Mouse (Mus musculus): ENCODE results near the gene Ikzf1. TPM values are rescaled to one million over a fixed set of nuclear protein-coding genes. Genes with fewer than 3 reads are reported as not detected.

Ikzf1 gene
- total RNA-seq, 2 experiments from 2014 or later: 1.7 to 1.8 TPM

DNA sequence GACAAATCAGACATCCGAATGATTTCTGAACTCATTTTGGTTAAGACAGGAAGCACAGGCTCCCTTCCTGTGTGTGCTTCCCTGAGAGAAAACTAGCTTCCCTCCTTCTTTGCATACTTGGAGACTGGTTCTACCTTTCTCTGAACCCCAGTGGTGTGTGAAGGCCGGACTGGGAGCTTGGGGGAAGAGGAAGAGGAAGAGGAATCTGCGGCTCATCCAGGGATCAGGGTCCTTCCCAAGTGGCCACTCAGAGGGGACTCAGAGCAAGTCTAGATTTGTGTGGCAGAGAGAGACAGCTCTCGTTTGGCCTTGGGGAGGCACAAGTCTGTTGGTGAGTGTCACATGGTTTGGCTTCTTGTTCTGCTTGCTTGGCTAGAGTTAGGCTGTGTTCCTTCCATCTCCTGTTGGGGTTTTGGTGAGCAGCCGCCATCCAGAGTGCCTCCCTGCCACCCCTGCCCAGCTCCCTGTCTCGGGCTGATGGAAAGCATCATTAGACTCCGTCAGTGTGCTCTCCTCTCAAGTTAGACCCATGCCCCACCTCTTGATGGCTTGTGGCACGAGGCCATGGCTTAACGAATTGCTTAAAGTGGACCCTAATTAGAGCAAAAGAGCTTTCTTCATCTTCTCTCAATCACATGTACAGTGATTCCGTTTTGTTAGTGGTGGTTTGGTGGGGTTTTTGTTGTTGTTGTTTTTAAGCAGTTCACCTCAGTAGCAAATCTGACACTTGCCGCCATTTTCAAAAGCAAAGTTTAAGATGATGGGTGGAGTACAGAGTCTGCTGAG, 5.4 kb downstream of the Ikzf1 start:
- no peak for DNase-seq

- DNase-seq: no peak
Measured at GRCm38 (mm10) chr11:11690845-11691196, 6.0 kb downstream of the Ikzf1 start.

GRCm38 (mm10) chr11:11691324-11692058, 6.7 kb downstream of the Ikzf1 start:
- DNase-seq: no peak

DNA sequence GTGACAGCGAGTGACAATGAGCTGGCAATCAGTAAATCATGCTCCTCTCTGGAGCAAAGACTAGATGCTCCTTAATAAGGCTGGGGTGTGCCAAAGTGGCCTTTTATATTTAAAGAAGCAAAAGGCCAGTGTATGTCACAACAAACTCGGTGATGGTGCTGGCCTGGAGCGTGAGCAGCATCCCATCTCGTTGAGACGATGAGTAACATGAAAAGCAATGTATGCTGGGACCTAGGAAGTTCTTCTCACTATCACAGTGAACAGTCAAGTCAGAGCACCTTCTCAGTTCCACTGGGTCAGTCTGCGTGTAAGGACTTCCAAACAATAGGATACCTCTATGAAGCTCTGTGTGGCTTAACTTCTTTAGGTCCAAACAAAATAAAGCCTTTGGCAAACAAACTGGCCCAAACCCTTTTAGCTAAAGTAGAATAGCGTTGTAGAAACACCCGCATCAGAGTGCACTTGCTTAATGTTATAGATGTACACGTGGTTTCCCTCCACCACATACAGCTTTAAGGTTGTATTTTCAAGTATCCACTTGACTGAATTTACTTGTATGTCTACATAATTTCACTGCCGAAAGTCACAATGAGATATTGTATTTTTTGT, 7.9 kb downstream of the Ikzf1 start:
- no peak for DNase-seq

DNA sequence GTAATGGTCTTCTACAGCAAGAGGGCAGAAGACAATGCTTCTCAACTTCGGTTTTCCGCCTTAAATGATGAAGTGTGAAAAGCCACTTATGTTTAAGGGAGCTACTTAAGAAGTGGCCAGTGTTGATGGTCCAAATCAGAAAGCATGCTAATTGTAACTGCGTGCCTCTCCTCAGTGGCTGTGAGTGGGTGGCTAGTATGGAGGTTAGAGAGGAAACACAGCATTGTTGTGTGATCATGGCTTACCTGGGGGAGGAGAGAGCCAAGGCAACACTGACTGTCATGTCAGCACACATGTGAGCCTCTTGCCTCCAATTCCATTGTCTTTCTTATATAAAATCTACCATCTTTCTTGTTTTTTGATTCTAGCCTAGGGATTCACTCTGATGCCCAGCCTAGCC, 8.6 kb downstream of the Ikzf1 start:
- no peak for DNase-seq

- no peak for DNase-seq
Measured at GRCm38 (mm10) chr11:11694072-11694471, 9.3 kb downstream of the Ikzf1 start.

GRCm38 (mm10) chr11:11694472-11695177, 9.8 kb downstream of the Ikzf1 start:
- no peak for DNase-seq

DNA sequence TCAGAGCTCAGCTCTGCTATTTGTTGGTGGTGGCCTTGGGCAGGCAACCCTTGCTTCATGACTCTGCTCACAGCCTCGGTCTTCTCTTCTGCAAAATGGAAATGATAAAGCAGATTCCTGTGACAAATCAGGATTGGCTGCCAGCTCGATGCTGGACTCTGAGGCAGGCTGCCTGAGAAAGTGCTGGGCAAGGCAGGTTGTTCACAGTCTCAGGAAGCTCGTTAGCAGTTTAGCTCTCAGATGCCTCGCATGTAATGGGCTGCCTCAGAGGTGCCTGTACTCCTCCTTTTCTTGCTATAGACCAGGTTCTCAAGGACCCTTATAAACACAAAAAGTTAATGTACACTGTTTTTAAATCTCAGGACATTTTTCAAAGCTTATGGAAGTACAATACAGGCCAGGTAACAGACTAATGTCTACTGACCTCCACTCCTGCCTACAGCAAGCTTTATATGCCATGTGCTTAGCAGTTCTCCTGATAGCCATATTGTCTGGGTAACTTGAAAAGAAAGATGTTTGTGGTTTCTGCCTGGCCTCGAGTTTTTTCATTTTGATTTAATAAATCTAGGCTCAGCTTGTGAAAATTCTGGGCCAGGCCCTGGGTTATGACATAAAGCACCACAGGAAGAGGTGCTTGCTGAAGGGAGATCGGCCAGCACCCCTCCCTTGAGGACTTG, 10.5 kb downstream of the Ikzf1 start:
- no peak for DNase-seq

GRCm38 (mm10) chr11:11695907-11696306, 11.1 kb downstream of the Ikzf1 start:
- no peak for DNase-seq

- DNase-seq: no peak
Measured at GRCm38 (mm10) chr11:11696814-11697213, 12.0 kb downstream of the Ikzf1 start.

GRCm38 (mm10) chr11:11701378-11701777, 16.6 kb downstream of the Ikzf1 start:
- DNase-seq: no peak

DNA sequence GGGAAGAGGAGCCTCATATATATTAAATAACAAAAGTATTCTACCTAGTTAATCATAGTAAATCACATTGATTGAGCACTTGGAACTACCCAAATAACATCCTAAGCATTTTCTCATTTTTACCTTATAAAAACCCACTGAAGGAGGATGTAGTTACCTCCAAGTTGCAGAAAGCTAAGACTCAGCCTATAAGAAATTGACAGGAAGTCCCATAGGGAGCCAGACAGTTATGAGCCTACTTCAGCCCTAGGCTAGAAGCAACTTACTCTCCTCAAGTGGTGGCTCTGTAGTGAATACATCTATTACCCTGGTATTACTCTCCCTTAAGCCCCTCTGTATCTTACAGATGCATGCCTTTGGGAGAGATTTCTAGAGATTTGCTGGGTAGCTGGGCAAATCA, 19.0 kb downstream of the Ikzf1 start:
- DNase-seq: no peak

- DNase-seq: no peak
Measured at GRCm38 (mm10) chr11:11708154-11708719, 23.4 kb downstream of the Ikzf1 start.

DNA sequence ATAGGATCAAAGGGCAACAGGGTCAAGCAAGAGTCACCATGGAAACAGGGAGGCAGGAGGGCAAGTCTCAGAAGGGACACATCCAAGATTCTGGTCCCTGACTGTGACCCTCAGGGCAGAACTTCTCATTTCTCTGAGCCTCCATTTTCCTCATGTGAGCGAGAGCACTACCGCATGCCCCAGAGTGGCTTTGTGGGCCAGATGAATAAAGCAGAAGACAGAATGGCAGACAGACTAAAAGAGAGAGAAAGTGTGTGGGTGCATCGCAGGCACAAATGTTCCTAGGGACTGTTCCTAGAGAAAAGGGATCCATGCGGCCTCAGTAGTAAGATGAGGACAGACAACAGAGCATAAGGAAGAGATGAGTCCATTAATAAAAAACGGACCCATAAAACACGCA, 24.5 kb downstream of the Ikzf1 start:
- no peak for DNase-seq

- DNase-seq: no peak
Measured at GRCm38 (mm10) chr11:11710718-11711117, 25.9 kb downstream of the Ikzf1 start.

- no peak for DNase-seq
Measured at GRCm38 (mm10) chr11:11711748-11712147, 26.9 kb downstream of the Ikzf1 start.

DNA sequence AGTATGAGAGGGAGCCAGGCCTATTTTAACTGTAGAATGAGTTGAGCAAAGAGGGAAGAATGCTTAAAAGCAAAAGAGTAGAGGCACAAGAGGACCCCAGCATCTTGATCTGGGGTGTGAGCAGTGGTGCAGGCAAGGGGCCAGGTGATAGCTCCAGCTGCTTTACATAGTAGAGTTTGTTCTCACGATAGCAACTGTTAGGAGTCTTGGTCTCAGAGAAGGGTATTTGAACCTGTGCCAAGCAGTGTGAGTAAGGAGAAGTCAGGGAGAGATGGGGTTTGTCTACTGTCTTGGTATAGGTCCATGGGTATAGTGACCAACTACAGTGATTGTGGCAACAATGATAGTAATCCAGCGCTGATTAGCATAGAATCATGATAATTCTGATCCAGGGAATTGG, 29.9 kb downstream of the Ikzf1 start:
- no peak for DNase-seq

DNA sequence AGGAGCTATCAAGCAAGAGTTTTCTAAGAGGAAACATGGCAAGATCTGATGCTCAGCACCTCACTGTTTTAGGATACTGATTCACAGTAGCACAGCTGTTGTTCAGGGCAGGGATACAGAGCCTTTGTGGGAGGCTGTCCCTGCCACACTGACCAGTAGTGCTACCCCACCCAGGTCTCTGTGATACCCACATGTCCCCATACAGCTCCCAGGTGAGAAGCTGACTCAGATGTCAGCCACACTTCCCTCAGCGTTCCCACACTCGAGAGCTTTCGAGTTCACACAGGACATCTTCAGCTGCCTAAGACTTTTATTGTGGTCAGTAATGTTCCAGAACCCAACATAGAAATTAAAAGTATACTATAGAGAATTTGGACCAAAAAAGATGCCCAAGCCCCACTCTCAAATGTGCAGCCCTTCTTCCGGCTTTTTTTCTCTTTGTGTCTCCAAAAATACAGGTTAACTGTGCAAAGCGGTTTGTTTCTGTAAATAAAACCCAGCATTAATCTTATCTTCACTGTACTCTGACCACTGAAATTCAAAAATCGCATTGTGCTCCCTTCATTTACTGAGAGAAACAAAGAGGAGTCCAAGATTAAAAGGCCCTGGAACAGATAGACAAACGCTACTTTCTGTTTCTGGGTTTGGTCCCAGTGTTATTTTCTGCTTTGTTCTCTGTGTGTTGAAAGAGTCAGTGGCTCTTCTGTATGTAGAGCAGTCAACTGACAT, 31.3 kb downstream of the Ikzf1 start:
- no peak for DNase-seq

DNA sequence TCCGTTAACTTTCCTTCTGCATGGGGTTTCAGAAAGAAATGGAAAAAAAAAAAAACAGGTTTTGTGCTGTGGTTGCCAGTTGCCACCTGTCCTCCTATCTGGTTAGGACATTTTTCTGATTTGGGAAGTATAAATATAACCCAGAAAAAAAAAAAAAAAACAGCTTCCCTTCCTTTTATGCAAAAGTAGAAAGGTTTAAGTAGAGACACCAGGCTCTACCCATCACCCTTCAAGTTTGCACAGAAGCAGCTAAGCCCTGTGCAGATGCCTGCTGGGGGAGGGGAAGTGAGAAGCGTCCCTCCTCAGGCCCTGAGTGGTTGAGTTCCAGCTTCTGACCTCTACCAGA, 31.9 kb downstream of the Ikzf1 start:
- DNase-seq: no peak

DNA sequence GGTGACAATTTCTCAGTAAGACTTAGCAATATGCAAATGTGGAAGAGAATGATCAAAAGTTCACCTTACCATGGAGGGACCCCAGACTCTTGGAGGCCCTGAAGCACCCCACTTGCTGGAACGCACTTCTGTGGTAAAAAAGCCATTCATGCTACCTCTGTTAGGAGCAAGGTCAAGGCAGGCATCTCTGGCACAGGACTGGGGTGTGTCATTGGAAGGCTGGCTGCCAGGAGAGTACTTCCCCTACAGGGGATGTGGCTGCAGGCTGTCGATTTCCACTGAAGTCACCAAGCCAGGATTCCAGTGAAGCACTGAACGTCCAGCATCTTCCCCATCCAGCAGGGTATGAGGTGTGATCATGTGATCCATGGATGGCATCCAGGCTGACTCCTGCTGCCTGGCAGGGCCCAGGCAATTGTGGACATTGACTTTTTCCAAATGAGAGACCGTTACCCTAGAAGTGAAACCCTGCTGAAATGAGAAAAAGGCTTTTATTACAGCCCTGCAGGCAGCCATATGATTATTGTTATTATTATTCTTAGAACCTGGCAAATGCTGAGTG, 32.9 kb downstream of the Ikzf1 start:
- no peak for DNase-seq

GRCm38 (mm10) chr11:11719748-11720147, 34.9 kb downstream of the Ikzf1 start:
- no peak for DNase-seq
